Mouse (Mus musculus) embryonic fibroblast, embryonic 13.5 days (primary cell): ENCODE results near the gene Pdss2.

Experiments used
- CTCF ChIP-seq: IDR thresholded peaks from 2 replicates; pipeline ENCODE4 v1.5.1; 2011; ENCODE audit warnings: mild to moderate bottlenecking, control low read depth, low read length, moderate library complexity, borderline replicate concordance; ENCODE audit not compliant: insufficient read depth
- POLR2A ChIP-seq: IDR thresholded peaks from 2 replicates; pipeline ENCODE4 v1.6.1; 2011; ENCODE audit warnings: low read depth, mild to moderate bottlenecking, control low read depth, low read length, moderate library complexity

GRCm38 (mm10) chr10:43173828-43174325 is 47.4 kb upstream of the Pdss2 start:
- TF ChIP-seq CTCF (no peak), POLR2A (no peak)
